In the genomic region with DNA sequence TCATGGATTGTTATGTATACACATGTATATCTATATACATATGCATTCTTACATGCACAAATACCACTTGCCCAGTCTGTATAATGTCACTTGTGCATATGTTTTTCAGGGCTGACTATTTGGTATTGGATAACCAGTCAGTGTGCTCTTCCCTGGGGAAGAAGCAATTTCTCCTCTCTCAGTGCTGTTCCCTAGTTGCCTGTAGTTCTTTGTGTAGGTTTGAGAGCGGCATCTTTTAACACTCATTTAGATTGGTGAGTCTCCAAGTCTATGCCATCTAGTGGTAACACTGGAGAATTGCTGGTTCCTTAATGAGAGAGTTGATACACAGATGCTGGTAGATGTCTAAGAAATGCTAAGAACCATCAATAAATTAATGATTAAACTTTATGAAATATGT, we compare ENCODE assay signal across 9 mouse cellular contexts. TPM values are rescaled to one million over a fixed set of nuclear protein-coding genes. Genes with fewer than 3 reads are reported as not detected.
A peak's percentile ranks its signal among the peaks of the same experiment; 100 is the strongest.
DNase-seq lines count a peak whose midpoint lies in the region; ATAC-seq lines count a peak whose summit lies in the region.
"Had no signal": no experiment of that assay in that cellular context is flagged by ENCODE, and none has a peak within 500 bp of the region (broad histone marks: within the 10 kb centered on the region; RNA-seq: fewer than 3 reads in every experiment).

No protein-coding gene starts in this region.

- H3K27me3 ChIP-seq in midbrain, embryonic 11.5 days (ENCODE audit: control insufficient read depth, insufficient read depth, low read length), result no peaks in the 10 kb centered on the region
- H3K27me3 ChIP-seq in midbrain, embryonic 10.5 days (ENCODE audit: low read depth, poor library complexity, severe bottlenecking), result peaks cover 9% of the 10 kb centered on the region; the same call in 1 of the 2 replicates
- H3K27me3 ChIP-seq in hindbrain, embryonic 14.5 days (ENCODE audit: control insufficient read depth, insufficient read depth, low read length), result no peaks in the 10 kb centered on the region

- WGBS in midbrain, embryonic 11.5 days, result 0% methylated on average over 1 of the region's 1 CpGs
- WGBS in midbrain, embryonic 10.5 days, result 3% methylated on average over 1 of the region's 1 CpGs
- WGBS in hindbrain, embryonic 14.5 days, result 3% methylated on average over 1 of the region's 1 CpGs

- no peak overlapping the region for H3K4me2 ChIP-seq in midbrain, embryonic 11.5 days
- no peak overlapping the region for H3K4me2 ChIP-seq in hindbrain, embryonic 14.5 days (replicated peaks)

- H3K36me3 ChIP-seq in midbrain, embryonic 11.5 days (ENCODE audit: control insufficient read depth, insufficient read depth, low read length), result no peaks in the 10 kb centered on the region
- no peaks in the 10 kb centered on the region for H3K36me3 ChIP-seq in midbrain, embryonic 10.5 days
- no peaks in the 10 kb centered on the region for H3K36me3 ChIP-seq in hindbrain, embryonic 14.5 days (replicated peaks; ENCODE audit: control insufficient read depth, insufficient read depth)

- H3K9me3 ChIP-seq in midbrain, embryonic 11.5 days (ENCODE audit: control insufficient read depth, low read length), result no peaks in the 10 kb centered on the region
- no peaks in the 10 kb centered on the region for H3K9me3 ChIP-seq in midbrain, embryonic 10.5 days (replicated peaks)
- H3K9me3 ChIP-seq in hindbrain, embryonic 14.5 days (ENCODE audit: control insufficient read depth, low read length), result no peaks in the 10 kb centered on the region

- no peak overlapping the region for H3K4me3 ChIP-seq in midbrain, embryonic 11.5 days (ENCODE audit: low read depth, low read length)
- no peak overlapping the region for H3K4me3 ChIP-seq in midbrain, embryonic 10.5 days
- no peak overlapping the region for H3K4me3 ChIP-seq in hindbrain, embryonic 14.5 days (replicated peaks; ENCODE audit: low read length)

- ATAC-seq in midbrain, embryonic 11.5 days (ENCODE audit: low FRiP score), result peak; percentile 72
- ATAC-seq in hindbrain, embryonic 14.5 days (ENCODE audit: low FRiP score), result peak; percentile 78

- peak; percentile 4 for DNase-seq in cerebellum, adult 11-12 months
- no peak for DNase-seq in cerebellum, adult 11 months
- peak; percentile 90 for DNase-seq in midbrain, embryonic 11.5 days (ENCODE audit: low spot score, missing footprints)
- no peak for DNase-seq in midbrain, embryonic 10.5 days (ENCODE audit: low spot score)
- DNase-seq in hindbrain, embryonic 14.5 days (ENCODE audit: low spot score), result peak; percentile 80
- DNase-seq in retina, embryonic 14.5 days (ENCODE audit: low spot score), result peak; percentile 86
- DNase-seq in ovary, adult 18-20 months (ENCODE audit: low spot score), result no peak
- no peak for DNase-seq in thymus, postnatal 14 days

- no peak overlapping the region for H3K9ac ChIP-seq in midbrain, embryonic 11.5 days (ENCODE audit: low read length)
- no peak overlapping the region for H3K9ac ChIP-seq in hindbrain, embryonic 14.5 days

- H3K4me1 ChIP-seq in midbrain, embryonic 11.5 days (ENCODE audit: control insufficient read depth, insufficient read depth, low read length), result no peaks in the 10 kb centered on the region
- peaks cover 4% of the 10 kb centered on the region; the same call in 1 of the 2 replicates for H3K4me1 ChIP-seq in midbrain, embryonic 10.5 days
- no peaks in the 10 kb centered on the region for H3K4me1 ChIP-seq in hindbrain, embryonic 14.5 days (replicated peaks; ENCODE audit: control insufficient read depth, insufficient read depth, low read length)

- no peak overlapping the region for H3K27ac ChIP-seq in midbrain, embryonic 11.5 days (ENCODE audit: low read depth, low read length)
- no peak overlapping the region for H3K27ac ChIP-seq in midbrain, embryonic 10.5 days (replicated peaks)
- H3K27ac ChIP-seq in hindbrain, embryonic 14.5 days, result no peak overlapping the region

RNA-seq across cellular contexts. Expression of gene Fam135a, which starts 34.7 kb away (rescaled TPM):
- 32.8 and 39.2 TPM in 2 replicates for polyA plus RNA-seq in midbrain, embryonic 11.5 days (2014; fragmentation: Nextera tagmentation; extraction: Ambion mirVana)
- 35.4 and 35.8 TPM in 2 replicates for polyA plus RNA-seq in midbrain, embryonic 10.5 days (2016; fragmentation: Nextera tagmentation; extraction: Ambion mirVana)
- 27.4 and 27.6 TPM in 2 replicates for polyA plus RNA-seq in hindbrain, embryonic 14.5 days (2014; fragmentation: Nextera tagmentation; extraction: Ambion mirVana)

RNA-seq across cellular contexts. Expression of gene Col9a1, which starts 42.6 kb away (rescaled TPM):
- polyA plus RNA-seq in midbrain, embryonic 11.5 days (2014; fragmentation: Nextera tagmentation; extraction: Ambion mirVana), result 8.6 and 9.0 TPM in 2 replicates
- 24.5 and 24.6 TPM in 2 replicates for polyA plus RNA-seq in midbrain, embryonic 10.5 days (2016; fragmentation: Nextera tagmentation; extraction: Ambion mirVana)
- 1.6 and 2.6 TPM in 2 replicates for polyA plus RNA-seq in hindbrain, embryonic 14.5 days (2014; fragmentation: Nextera tagmentation; extraction: Ambion mirVana)
- polyA plus RNA-seq: C2C12 had no signal

Comparison
In these comparisons a context has a peak if more than half of its experiments do, and no peak if none do; other contexts are left out.
1. DNase-seq: peak in cerebellum, adult 11-12 months (single experiment), midbrain, embryonic 11.5 days (single experiment), hindbrain, embryonic 14.5 days (single experiment) and retina, embryonic 14.5 days (single experiment); none in cerebellum, adult 11 months (single experiment), midbrain, embryonic 10.5 days (single experiment), ovary, adult 18-20 months (single experiment) and thymus, postnatal 14 days (single experiment).